Mouse (Mus musculus) C2C12 (cell line): ENCODE data around the gene Naa15. TPM values are rescaled to one million over a fixed set of nuclear protein-coding genes. Genes with fewer than 3 reads are reported as not detected.
"Not testable (repeated sequence)": the region's sequence is repeated elsewhere in the genome, so short reads cannot be mapped to it uniquely, and the experiment has no call there.

ENCODE experiments used
- H3K27me3 ChIP-seq: one replicate; pipeline ENCODE4 v1.6.1; 2011; ENCODE audit not compliant: control insufficient read depth, insufficient read depth, insufficient read length
- H3K36me3 ChIP-seq: one replicate; pipeline ENCODE4 v1.6.1; 2011; ENCODE audit not compliant: control insufficient read depth, insufficient read depth
- H3K4me3 ChIP-seq: one replicate; pipeline ENCODE4 v1.5.1; 2011; ENCODE audit warnings: mild to moderate bottlenecking, control low read depth; ENCODE audit not compliant: poor library complexity, insufficient read depth, severe bottlenecking
- H3K79me2 ChIP-seq: one replicate; pipeline ENCODE4 v1.6.1; 2011; ENCODE audit not compliant: control insufficient read depth, insufficient read depth
- H3K79me3 ChIP-seq: one replicate; pipeline ENCODE4 v1.6.1; 2011; ENCODE audit warnings: low read depth, control low read depth
- H3ac ChIP-seq: one replicate; pipeline ENCODE3; 2011; ENCODE audit warnings: low read depth; ENCODE audit not compliant: control insufficient read depth, insufficient read length
- CEBPB ChIP-seq: IDR thresholded peaks from one replicate; pipeline ENCODE4 v1.6.1; 2011; ENCODE audit warnings: low read depth, mild to moderate bottlenecking, control low read depth, moderate library complexity
- CTCF ChIP-seq: IDR thresholded peaks from one replicate; pipeline ENCODE4 v1.5.1; 2011; ENCODE audit not compliant: control insufficient read depth, insufficient read depth, insufficient read length
- FOSL1 ChIP-seq: IDR thresholded peaks from one replicate; pipeline ENCODE4 v1.8.0; 2011; ENCODE audit warnings: mild to moderate bottlenecking, low read length; ENCODE audit not compliant: poor library complexity, insufficient read depth, severe bottlenecking
- MAX ChIP-seq: IDR thresholded peaks from one replicate; pipeline ENCODE4 v1.6.1; 2011; ENCODE audit warnings: mild to moderate bottlenecking, control low read depth
- MYOD1 ChIP-seq: IDR thresholded peaks from one replicate; pipeline ENCODE4 v1.6.1; 2011; ENCODE audit warnings: low read depth; ENCODE audit not compliant: control insufficient read depth, insufficient read length
- MYOG ChIP-seq: IDR thresholded peaks from one replicate; pipeline ENCODE4 v1.6.1; 2011; ENCODE audit not compliant: control insufficient read depth, insufficient read length; ENCODE audit errors: extremely low read depth
- USF1 ChIP-seq: IDR thresholded peaks from one replicate; pipeline ENCODE4 v1.6.1; 2011; ENCODE audit warnings: low read depth, mild to moderate bottlenecking, control low read depth, moderate library complexity
- polyA plus RNA-seq: library from polyadenylated mRNA; unstranded; fragments of >200 nt; fragmentation: generic; extraction: Trizol; gene quantifications from one replicate; pipeline ENCODE4 v1.2.1, GENCODE M21; 2012; ENCODE audit warnings: missing spikeins

The Naa15 gene
- polyA plus RNA-seq, 1 experiment: 13.3 TPM

GRCm38 (mm10) chr3:51391095-51391494 lies 23.9 kb upstream of the Naa15 start:
- Histone ChIP-seq H3ac (no peak overlapping the region), H3K27me3 (no peaks in the 10 kb centered on the region), H3K79me3 (no peaks in the 10 kb centered on the region), H3K4me3 (no peak overlapping the region), H3K36me3 (no peaks in the 10 kb centered on the region), H3K79me2 (no peaks in the 10 kb centered on the region)
- TF ChIP-seq MYOG: no peak
- TF ChIP-seq MYOD1: no peak
- no peak for TF ChIP-seq CTCF
- TF ChIP-seq MAX: no peak
- TF ChIP-seq FOSL1: no peak
- no peak for TF ChIP-seq CEBPB
- TF ChIP-seq USF1: no peak

DNA sequence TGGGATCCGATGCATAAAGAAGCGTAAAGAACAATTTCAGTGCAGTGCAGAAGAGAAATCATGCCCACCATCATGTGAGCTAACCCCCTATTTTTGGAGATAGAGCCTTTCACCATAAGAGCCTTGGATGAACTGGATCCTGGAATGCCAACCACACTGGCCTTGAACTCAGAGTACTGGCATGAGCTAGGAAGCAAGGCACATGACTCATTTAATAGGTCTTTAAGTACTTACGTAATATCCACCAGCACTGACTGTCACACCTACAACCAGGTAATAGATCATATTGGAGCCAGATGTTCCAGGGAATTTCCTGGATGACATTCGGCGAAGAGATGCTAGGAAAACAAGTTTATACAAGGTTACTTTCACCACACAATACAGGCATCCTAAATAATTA lies 23.4 kb upstream of the Naa15 start:
- no peaks in the 10 kb centered on the region for H3K79me3 ChIP-seq
- H3K79me2 ChIP-seq: no peaks in the 10 kb centered on the region
- H3ac ChIP-seq: no peak overlapping the region
- no peaks in the 10 kb centered on the region for H3K27me3 ChIP-seq
- H3K36me3 ChIP-seq: no peaks in the 10 kb centered on the region
- no peak overlapping the region for H3K4me3 ChIP-seq
- TF ChIP-seq MYOG (no peak), USF1 (peak; percentile 29), CEBPB (peak; percentile 32)

DNA sequence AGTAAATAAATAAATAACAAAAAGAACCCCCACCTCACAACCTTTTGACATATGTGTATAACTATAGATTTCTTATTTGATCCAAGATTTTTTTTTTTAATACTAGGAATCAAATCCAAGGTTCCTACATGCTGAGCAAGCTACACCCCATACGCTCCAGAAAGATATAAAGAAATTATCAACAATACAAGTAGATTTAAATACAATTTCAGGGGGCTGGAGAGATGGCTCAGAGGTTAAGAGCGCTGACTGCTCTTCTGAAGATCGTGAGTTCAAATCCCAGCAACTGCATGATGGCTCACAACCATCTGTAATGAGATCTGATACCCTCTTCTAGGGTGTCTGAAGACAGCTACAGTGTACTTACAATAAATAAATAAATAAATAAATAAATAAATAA lies 21.9 kb upstream of the Naa15 start:
- H3K79me3 ChIP-seq, H3K36me3 ChIP-seq, H3K79me2 ChIP-seq, H3K4me3 ChIP-seq, H3K27me3 ChIP-seq, H3ac ChIP-seq: not testable (repeated sequence)

- no peak for TF ChIP-seq FOSL1
- no peak for TF ChIP-seq MYOG
- TF ChIP-seq USF1: no peak
- no peak for TF ChIP-seq CEBPB
- TF ChIP-seq CTCF: no peak
- no peak for TF ChIP-seq MAX
- TF ChIP-seq MYOD1: no peak
- Histone ChIP-seq H3K79me3 (no peaks in the 10 kb centered on the region), H3ac (no peak overlapping the region), H3K4me3 (no peak overlapping the region), H3K79me2 (no peaks in the 10 kb centered on the region), H3K27me3 (no peaks in the 10 kb centered on the region), H3K36me3 (no peaks in the 10 kb centered on the region)
These were observed 21.3 kb upstream of the Naa15 start for GRCm38 (mm10) chr3:51393651-51394050.

- H3K4me3 ChIP-seq: no peak overlapping the region
- no peak overlapping the region for H3ac ChIP-seq
- no peaks in the 10 kb centered on the region for H3K36me3 ChIP-seq
- no peaks in the 10 kb centered on the region for H3K79me3 ChIP-seq
- no peak for TF ChIP-seq MYOG
- H3K79me2 ChIP-seq: no peaks in the 10 kb centered on the region
- no peaks in the 10 kb centered on the region for H3K27me3 ChIP-seq
These were observed 20.1 kb upstream of the Naa15 start for GRCm38 (mm10) chr3:51394881-51395280.

DNA sequence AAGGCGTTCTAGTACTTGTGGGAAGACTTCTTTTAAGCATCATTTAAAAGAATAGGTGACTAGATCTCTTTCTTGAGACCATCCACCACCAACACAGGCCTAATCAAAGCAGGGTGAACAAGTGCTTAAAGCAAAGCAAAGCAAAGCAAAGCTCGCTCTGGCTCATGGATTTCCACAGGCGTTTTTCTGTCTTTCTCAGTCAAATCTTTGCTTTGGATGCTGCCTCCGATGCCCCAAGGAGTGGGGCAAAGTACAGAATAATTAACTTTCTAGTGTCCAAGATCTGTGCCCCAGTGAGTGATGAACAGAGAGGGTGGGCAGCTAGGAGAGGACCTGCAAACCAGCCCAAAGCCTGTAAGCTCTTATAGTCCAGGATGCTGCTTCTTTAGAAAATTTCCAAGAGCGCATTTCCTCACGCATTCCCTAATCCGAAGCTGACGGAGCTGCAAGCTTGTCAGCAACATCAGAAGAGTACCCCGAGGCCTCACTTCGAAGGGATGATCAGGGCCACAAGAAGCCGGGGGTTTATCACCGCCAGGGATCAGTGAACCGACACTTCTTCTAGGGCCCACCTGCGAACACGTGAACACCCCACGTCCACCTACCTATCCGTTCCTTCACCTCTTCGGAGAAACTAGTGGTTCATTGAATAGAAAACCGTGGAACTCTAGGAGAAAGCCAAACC lies 19.3 kb upstream of the Naa15 start:
- Histone ChIP-seq H3K79me2 (no peaks in the 10 kb centered on the region), H3K36me3 (no peaks in the 10 kb centered on the region), H3ac (no peak overlapping the region), H3K79me3 (no peaks in the 10 kb centered on the region), H3K4me3 (no peak overlapping the region), H3K27me3 (no peaks in the 10 kb centered on the region)
- TF ChIP-seq MYOD1 (no peak), CTCF (no peak), MAX (no peak), CEBPB (no peak), USF1 (no peak), FOSL1 (no peak), MYOG (no peak)
